Mouse (Mus musculus): Measurements from ENCODE around the gene Tcaf1.

The Tcaf1 gene

DNA sequence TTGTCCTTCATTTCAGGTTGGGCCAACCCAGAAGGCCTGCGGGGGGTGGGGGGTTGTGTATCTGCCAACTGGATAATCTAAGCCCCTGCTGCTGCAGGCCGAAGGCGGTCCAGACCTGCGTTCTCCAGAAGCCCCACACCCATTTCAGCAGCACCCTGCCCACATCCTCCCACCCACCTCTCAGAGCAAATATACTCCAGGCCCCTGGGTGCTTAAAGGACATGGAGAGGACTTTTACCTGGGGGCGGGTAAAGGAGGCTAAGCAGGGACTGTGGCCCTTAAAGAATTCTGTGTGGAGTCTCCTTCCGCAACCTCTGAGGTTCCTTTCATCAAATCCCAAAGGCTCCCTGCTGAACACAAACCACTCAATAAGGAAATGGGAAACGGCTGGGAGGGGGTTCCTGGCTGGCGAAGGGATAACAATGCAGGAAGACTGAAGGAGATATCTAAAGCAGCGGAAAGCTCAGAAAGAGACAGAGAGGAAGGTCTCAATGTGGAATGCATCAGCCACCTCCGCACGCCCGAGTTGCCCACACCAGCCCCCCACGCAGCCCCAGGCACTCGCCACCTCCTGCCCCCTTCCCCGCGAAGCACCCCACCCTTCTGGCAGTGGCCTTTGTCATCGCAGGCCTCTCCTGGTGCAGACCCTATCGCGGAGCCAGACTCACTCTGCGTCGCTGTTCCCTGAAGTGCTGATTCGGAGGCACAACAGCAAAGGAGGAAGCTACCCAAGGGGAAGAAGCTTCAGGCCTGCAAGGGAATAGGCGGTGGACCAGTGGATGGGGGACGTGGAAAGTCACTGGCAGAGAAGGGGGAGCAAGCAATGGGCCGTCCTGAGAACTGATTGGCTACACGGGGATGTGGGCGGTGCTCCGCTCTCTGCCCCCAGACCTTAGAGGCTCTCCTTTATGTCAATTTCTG lies at the start of gene Tcaf1:
Gene Tcaf1, minus strand, starts transcription at position 798 of the 921 bp plus-strand sequence.
- peak; percentile 82 for DNase-seq (ENCODE audit: low spot score)

DNA sequence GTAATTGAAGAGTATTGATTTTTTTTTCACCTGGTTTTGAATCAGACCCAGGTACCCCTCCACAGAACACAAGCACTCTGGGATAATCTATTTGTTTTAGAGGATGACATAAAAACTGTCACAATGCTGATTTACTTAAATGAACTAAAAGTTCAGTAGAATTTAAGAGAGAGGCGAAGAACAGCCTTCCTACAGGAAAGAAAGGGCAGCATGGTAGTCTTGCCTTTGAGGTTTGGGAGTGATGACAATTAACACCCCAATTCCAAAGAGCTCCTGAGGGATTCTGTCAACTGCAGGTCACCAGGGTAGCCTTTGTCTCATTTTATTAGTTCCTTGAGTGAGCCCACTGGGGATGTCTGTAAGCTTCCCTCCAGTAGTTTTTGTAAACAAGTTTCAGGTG lies 46.2 kb upstream of the Tcaf1 start, which contains the start of gene Olfr38:
Gene Olfr38, plus strand, starts transcription at position 301 of the 400 bp plus-strand sequence.
- DNase-seq (ENCODE audit: low spot score), result no peak

DNA sequence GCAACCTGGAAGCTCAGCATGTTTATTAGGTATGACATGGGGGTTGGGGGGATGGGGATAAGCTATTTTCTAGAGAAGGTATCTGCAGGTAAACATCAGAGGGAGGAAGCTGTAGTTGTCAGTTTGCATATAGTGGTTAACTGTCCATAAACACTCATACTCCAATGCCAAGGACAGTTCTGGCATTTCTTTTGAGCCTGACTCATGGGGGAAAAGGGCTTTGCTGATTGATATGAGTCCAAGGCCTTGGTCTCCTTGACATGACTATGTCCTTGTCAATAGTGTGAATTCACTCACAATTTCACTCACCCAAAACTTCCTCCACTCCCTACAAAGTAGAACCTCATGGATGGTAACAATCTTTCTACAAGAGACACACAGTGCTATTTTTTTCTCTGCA lies 38.0 kb upstream of the Tcaf1 start:
- no peak for DNase-seq (ENCODE audit: low spot score)

DNA sequence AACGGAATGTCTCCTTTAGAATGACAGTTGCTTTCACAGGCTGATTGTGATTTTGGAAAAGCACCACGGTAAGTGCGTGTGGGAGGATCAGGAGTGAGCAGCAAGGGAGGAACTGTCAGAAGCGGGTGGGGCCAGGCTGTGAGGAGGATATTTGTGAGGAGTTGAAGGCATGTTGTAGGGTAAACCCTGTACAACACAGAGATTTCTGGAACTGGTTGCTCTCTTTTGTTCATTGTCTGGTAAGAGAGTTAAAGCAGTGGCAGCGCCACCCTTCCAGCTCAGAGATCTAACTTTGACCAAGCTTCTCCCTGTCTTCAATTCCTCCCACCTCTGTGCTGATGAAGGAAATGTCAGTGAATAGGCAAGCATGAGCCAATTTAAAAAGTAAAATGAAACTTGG lies 32.4 kb upstream of the Tcaf1 start:
- DNase-seq (ENCODE audit: low spot score), result no peak

DNA sequence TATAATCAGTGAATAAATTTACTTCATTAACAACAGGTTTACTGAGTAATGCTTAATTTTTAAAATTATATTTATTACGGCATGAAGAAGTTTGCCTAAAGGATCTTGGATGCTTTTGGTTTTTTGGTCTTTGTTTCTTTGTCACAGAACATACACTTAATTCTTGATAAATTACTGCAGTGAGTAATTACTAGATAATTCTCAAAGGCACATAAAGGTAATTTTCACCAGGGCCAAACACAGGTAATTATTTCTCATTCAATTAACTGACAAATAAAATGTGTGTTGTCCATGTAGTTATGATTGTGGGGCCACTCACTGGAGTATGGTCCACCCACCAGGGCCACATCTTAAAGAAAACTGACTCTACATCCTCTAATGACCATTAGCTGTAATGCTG lies 29.2 kb upstream of the Tcaf1 start, which contains the start of gene Olfr453:
Gene Olfr453, plus strand, starts transcription at position 301 of the 400 bp plus-strand sequence.
- no peak for DNase-seq (ENCODE audit: low spot score)

DNA sequence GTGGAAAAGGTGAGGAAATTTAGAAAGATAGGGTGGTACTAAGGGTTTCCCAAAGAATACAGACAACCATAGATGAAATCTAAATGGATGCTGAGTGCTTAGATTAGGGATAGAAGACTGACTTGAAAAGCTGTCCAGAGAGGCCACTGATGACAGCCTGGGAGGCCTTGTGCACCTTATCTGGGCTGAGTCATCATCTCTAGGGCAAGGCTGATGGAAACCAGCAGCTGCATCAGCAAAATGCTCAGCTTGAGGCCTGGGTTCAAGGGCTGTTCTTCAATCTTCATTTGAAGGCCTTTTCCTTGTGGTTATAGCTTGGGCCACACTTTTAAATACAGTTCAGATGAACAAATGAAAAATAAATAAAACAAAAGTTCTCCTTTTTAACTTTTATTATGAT lies 8.1 kb upstream of the Tcaf1 start:
- no peak for DNase-seq (ENCODE audit: low spot score)

DNA sequence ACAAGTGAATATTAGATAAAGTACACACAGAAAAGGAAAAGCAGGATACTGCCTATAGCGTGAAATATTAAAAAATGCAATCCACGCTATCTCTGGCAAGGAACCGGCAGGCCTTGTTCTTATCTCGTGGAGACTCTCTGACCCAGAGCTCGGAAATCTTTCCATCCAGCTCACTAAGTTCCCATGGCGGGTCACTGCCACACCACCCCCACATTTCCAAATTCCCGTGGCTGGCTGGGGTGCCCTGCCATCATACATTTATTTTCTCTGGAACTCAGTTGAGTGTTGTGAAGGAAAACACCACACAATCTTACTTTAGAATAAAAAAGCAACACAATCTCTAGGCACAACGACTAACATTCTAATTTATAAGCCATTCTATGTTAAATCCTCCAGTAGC lies 4.8 kb upstream of the Tcaf1 start:
- DNase-seq (ENCODE audit: low spot score), result no peak

DNA sequence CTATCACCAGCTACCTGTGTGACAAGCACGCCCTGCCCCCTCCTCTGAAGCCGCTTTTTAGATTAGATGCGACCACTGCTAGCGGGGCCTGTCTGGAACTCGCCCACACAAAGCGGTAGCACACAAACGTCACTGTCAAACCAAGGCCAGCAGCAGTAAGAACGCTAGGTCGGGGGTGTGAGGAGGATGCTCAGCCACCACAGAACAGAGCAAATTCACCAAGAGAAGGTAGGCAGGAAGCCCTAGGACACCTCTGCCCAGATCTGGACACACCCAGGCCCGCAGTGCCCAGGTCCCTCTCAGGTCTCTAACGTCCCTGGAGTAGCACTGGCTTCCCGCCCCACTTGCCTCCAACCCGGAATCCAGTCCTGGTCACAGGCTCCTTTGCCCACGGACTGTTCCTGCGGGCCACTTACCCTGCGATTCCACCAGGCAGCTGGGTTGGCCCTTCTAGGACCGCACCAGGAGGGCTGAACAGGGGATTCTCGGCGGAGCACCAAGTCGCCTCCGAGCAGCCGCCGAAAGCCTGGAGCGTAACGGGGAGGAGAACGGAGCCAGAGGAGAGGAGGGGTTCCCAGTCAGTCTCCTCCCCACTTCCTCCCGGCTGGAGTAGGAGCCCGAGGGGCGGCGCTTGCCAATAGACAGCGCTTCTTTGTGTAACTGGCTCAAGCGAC lies 17.2 kb downstream of the Tcaf1 start:
- DNase-seq (ENCODE audit: low spot score), result peak; percentile 59

DNA sequence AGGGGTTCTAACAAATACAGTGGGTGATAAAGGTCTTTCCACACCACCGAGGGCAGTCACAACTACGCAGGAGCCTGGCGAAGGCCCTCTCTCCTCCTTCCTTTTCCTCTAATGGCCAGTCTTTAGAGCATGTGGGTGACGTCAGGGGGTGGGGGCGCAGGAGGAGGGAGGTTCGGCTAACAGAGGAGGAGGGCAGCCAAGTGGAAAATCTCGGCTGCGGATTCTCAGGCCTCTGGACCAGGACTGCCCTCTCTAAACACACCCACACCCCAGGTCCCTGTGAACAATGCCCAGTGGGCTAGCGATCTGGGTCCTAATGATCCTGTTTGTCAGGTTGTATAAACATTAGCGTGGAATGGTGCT lies 17.8 kb downstream of the Tcaf1 start:
- DNase-seq (ENCODE audit: low spot score), result peak; percentile 32

DNA sequence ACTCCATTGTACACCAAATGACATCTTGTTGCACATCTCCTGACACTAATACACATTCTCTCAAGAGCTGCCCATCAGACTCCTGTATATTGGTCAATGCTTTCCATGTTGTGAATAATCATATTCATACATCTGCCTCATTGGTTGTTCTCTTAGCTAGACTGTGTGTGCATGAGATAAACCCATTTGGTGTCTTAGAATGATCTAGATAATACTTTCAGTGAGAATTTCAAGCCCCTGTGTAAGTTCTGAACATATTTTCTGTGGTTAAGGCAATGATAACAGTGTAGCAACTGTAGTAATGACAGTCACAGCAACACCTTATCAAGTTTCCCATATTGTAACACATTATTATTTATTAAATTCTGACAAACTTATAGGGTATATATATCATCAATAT lies 20.1 kb downstream of the Tcaf1 start:
- DNase-seq (ENCODE audit: low spot score), result no peak

DNA sequence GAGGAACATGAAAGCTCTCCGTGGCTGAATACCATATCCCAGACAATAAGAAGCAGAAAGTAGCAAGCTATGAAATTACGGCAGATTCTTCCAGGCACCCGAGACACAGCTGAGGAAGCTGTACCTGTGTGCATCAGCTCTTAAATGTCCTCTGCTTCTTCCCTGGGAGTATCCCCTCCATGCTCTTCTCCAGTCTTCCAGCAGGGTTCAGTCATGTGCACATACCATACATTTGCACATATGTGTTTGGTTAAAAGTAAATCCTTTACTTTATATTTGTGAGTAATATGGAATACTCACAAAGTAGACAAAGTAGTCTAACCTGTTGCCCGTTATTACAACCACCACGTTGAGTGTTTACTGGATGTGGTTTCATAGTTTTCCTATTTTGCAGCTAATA lies 22.0 kb downstream of the Tcaf1 start:
- no peak for DNase-seq (ENCODE audit: low spot score)

DNA sequence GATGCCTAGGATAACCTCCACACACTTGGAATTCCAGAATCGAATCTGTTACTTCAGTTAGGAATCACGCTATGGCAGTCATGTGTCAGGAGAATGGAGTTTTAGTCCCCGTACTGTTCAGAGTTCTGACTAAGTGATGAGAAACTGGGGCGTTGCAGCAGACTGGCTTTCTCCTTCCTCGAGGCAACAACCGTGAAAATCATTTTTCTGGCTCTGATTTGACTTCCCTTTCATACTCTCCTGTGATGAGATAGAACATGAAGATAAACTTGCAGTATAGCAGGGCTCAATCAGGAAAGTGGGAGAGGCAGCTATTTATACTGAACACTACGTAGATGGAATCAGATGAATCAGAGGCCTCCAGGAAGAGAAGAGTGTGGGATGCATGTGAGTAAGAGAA lies 29.8 kb downstream of the Tcaf1 start:
- DNase-seq (ENCODE audit: low spot score), result no peak

DNA sequence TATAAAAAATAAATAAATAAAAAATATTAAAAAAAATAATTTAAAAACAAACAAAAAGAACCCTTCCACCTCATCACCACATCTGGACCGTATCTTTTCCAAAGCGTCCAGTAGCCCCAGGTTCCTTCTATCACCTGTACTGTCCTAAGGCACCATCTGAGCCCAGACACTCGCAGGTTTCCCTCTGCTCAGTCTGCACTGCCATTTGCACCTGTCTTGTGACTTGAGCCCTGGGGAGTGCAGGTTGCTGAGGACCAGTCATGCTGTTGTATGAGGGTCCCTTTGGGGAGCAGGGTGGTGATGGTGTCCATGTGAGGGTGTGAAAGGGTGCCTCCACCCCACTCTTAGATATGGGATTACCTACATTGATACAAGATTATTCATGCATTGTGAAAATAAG lies 33.9 kb downstream of the Tcaf1 start:
- DNase-seq (ENCODE audit: low spot score), result no peak

DNA sequence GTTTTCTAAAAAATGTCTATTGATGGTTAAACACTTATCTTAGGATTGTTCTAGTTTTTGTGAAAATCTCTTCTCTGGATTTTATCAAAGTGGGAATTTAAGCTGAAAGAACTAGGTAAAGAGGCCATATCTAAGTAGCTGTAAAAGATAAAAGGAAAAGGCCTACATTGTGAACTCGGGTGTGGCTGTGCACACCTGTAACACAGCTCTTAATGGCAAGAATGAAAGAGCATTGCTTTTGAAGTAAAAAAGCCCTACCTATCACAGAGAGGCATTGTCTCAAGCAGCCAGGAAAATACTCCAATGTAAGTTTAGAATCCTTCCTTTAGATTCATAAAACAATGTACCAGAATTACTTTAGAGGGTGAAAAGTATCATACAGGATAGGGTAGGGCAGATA lies 38.1 kb downstream of the Tcaf1 start:
- no peak for DNase-seq (ENCODE audit: low spot score)

DNA sequence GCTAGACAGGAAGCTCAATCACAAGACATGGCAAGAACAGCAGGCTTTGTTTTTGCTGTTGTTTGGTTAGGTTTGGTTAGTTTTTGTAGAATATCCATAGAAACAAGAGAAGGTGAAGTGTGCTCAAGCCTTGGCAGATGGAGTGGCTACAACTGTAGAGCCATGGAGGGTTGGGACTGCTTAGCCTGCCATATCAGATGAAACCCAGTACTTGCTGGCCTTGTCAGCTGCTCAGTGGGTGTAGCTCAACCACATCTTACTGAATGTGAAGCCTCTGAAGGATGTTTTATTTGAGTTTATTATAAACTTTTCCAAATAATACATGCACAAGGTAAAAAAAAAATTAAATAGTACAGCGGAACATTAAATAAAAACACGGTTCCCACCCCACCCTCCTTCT lies 42.2 kb downstream of the Tcaf1 start:
- DNase-seq (ENCODE audit: low spot score), result no peak

DNA sequence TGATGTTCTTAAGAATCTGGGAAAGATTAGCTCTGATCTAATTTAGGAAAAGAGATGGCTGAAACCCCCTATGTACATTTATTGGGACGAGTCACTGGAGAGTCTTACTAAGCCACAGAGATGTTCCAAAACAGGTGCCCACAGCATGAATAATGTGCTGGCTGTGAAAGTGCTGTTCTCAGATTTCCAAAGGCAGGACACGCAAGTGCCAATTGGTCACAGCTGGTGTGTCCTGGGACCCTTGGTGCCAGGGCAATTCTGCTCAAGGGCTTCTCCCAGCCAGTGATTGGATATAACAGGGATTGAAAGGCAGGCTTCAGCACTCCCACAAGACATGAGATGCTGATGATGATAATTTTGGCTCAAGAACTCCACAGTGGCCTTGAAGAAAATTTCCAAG lies 48.1 kb downstream of the Tcaf1 start:
- DNase-seq (ENCODE audit: low spot score), result no peak

DNA sequence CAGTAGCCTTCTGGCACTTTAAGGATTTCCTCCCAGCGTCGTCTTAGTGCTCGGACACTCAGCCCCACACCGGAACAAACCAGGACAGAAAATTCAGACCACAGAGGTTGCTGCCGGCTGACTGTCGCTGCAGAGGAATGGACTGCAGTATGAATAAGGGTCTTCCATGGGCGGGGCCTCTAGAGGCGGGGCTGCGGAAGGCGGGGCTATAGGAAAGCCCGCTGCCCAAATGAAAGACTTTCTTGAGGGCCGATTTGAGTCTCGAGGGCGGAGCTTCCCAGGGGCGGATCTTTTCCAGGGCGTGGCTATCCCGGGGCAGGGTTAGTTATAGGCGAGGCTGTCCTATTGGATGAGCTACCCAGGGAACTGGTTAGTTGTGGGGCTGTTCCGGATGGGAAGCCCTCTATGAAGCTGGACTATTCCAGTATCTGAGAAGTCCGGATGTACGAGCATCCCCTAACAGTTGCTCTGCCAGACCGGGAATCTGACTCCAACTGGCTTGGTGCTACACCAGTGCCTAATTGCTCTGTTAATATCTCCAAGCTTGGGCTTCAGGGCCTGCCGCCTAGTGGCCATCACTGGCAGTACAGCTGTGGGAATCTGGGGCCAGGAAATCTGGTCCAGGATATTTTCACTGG lies 64.9 kb downstream of the Tcaf1 start, which contains the start of gene Tcaf2:
Gene Tcaf2, minus strand, starts transcription at position 343 of the 638 bp plus-strand sequence.
- peak; percentile 26 for DNase-seq (ENCODE audit: low spot score)

DNA sequence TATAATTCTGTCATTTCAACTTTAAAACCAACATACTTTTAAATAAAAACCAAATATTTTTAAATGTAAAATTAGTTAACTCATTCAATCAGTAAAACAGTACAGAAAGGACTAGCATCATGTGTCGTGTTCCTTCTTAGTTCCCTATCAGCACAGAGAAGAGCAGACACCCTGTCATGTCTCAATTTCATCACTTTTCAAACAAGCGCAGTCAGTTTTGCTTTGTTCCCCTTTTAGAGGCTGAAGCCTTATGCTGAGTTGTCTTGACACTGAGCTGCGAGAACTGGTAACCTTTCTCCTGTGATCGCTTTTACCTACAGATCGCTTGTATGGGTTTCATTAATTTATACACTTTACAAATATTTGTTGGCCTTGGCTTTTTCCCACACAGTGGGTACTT lies 75.5 kb downstream of the Tcaf1 start:
- DNase-seq (ENCODE audit: low spot score), result no peak

DNA sequence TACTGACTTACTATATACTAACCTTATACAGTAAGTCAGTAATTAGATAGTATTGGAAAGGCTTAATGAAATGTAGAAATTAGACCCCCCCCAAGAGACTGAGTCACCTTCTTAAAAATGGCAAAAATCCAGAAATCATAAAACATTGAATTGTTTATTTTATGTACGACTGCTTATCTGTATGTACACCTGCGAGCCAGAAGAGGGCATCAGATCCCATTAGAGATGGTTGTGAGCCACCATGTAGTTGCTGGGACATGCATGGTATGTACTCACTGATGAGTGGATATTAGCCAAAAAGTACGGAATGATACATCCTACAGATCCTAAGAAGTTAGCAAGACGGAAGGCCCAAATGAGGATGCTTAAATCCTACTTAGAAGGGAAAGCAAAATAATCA lies 78.5 kb downstream of the Tcaf1 start:
- DNase-seq (ENCODE audit: low spot score), result no peak

Data from layer of hippocampus, adult 9-10 months (tissue).